Mouse (Mus musculus): Measurements from ENCODE around the gene Schip1.

Gene Schip1

GRCm38 (mm10) chr3:68400121-68400520, 335.5 kb downstream of the Schip1 start:
- DNase-seq: peak; percentile 66

GRCm38 (mm10) chr3:68403343-68403742, 338.7 kb downstream of the Schip1 start:
- peak; percentile 59 for DNase-seq

GRCm38 (mm10) chr3:68403783-68404217, 339.2 kb downstream of the Schip1 start:
- peak; percentile 74 for DNase-seq

- DNase-seq: no peak
Observed at GRCm38 (mm10) chr3:68405724-68406123, 341.1 kb downstream of the Schip1 start.

GRCm38 (mm10) chr3:68412262-68412661, 347.7 kb downstream of the Schip1 start:
- no peak for DNase-seq

GRCm38 (mm10) chr3:68419792-68420191, 355.2 kb downstream of the Schip1 start:
- DNase-seq: no peak

- no peak for DNase-seq
Observed at GRCm38 (mm10) chr3:68420927-68421326, 356.3 kb downstream of the Schip1 start.

- DNase-seq: no peak
Observed at GRCm38 (mm10) chr3:68421849-68422248, 357.2 kb downstream of the Schip1 start.

GRCm38 (mm10) chr3:68428081-68428480, 363.5 kb downstream of the Schip1 start:
- no peak for DNase-seq

- no peak for DNase-seq
Observed at GRCm38 (mm10) chr3:68434435-68434834, 369.8 kb downstream of the Schip1 start.

GRCm38 (mm10) chr3:68434897-68435296, 370.3 kb downstream of the Schip1 start:
- no peak for DNase-seq

GRCm38 (mm10) chr3:68448480-68448879, 383.9 kb downstream of the Schip1 start:
- no peak for DNase-seq

- DNase-seq: no peak
Observed at GRCm38 (mm10) chr3:68451634-68452033, 387.0 kb downstream of the Schip1 start.

- peak; percentile 97 for DNase-seq
Observed at GRCm38 (mm10) chr3:68453266-68453665, 388.7 kb downstream of the Schip1 start.

GRCm38 (mm10) chr3:68453719-68454455, 389.3 kb downstream of the Schip1 start:
- DNase-seq: no peak

- no peak for DNase-seq
Observed at GRCm38 (mm10) chr3:68466643-68467042, 402.0 kb downstream of the Schip1 start.

- peak; percentile 95 for DNase-seq
Observed at GRCm38 (mm10) chr3:68467941-68468687, 403.5 kb downstream of the Schip1 start.

- DNase-seq: no peak
Observed at GRCm38 (mm10) chr3:68469643-68470042, 405.0 kb downstream of the Schip1 start.

- no peak for DNase-seq
Observed at GRCm38 (mm10) chr3:68470061-68470460, 405.5 kb downstream of the Schip1 start.

- no peak for DNase-seq
Observed at GRCm38 (mm10) chr3:68470622-68471021, 406.0 kb downstream of the Schip1 start.

- DNase-seq: peak; percentile 79
Observed at GRCm38 (mm10) chr3:68476336-68476735, 411.7 kb downstream of the Schip1 start.

GRCm38 (mm10) chr3:68477478-68477877, 412.9 kb downstream of the Schip1 start:
- DNase-seq: peak; percentile 57

- DNase-seq: peak; percentile 79
Observed at GRCm38 (mm10) chr3:68479266-68479665, 414.7 kb downstream of the Schip1 start.

GRCm38 (mm10) chr3:68483517-68483916, 418.9 kb downstream of the Schip1 start:
- DNase-seq: peak; percentile 59
